Mouse (Mus musculus) ZHBTc4 (cell line): ENCODE data around the gene Tmem238l.

ENCODE experiments used
- DNase-seq: peaks from one replicate; pipeline ENCODE4 v3.0.0-alpha.2; 2011; ENCODE audit warnings: low read depth, low spot score

Gene Tmem238l

DNA sequence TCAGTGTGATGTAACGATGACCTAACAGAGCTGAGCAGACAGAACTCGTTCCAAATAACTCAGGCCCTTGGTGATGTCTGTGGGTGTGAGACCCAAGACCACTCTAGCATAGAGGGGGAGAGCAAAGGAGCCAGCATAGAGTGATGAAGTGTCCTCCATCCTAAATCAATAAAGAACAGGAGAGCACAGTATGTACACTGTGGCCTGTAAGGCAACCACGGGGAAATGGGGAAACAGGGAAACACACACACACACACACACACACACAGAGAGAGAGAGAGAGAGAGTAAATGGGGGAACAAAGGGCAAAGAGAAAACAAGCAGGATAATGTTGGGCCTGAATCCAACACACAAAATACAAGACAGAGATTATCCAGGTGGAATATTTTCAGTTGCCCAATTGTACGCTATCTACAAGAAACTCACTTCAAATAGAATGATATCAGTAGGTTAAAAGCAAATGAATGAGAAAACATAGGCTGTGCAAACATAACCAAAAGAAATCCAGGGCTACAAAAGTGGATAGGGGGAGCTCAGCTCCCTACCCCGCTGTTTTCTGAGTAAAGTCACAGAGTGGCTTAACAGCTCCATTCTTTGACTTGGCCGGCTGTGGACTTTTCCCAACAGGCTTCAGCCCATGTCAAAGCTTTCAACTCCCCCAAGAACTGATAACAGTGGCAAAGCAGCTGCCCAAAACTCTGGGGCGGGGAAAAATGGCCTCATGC, 19.3 kb downstream of the Tmem238l start:
- no peak for DNase-seq

DNA sequence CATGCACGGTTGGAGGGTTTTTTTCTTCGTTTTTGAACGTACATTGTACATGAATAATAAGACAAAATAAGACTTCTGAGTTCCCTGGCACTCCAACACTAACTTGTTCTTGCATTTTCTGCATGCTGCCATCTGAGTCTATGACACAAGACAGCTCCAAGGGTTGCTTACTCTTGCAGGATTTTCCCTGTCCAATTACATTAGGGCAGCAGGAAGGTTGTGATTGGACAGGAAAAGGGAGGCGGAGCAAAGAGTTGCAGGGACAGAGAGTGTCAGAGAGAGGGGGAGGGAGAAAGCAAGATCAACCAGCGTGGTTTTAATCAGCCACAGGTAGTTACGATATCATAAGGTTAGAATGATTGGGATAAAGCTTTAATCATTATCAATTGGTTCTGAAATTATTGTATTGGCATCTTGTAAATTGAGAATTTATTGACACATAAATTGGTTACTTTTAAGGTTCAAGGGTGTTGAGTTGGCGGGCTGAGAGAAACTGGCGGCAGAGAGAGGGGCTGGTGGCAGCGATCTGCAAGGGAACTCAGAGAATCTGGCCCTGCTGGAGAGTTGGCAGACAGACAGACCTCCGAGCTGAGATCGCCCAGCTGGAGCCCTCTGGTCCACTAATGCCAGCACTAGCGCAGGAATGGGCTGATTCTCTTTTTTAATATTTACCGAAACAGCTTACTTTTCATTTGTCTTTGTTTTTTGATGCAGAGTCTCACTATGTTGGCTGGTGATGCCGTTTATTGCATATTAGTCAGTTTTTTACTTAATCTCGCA, 25.1 kb downstream of the Tmem238l start:
- DNase-seq = peak; percentile 65

DNA sequence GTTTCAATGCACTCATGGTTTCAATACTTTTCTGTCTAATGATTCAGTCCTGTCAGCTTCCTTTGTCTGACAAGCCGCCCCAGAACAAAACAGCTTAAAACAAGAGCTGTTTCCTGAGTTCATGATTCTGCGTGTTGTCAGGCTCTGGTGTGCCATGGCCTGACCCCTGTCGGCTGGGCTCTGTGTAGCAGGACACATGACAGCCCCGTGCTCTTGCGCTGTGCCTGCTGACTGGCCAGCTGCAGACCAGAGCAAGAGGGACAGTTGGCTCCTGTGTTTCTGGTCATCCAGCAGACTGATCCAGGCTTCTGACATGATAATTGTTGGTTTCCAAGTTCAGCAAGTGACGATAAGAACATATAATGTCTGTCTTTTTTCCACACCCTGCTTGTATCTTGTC, 26.4 kb downstream of the Tmem238l start:
- peak; percentile 58 for DNase-seq

DNA sequence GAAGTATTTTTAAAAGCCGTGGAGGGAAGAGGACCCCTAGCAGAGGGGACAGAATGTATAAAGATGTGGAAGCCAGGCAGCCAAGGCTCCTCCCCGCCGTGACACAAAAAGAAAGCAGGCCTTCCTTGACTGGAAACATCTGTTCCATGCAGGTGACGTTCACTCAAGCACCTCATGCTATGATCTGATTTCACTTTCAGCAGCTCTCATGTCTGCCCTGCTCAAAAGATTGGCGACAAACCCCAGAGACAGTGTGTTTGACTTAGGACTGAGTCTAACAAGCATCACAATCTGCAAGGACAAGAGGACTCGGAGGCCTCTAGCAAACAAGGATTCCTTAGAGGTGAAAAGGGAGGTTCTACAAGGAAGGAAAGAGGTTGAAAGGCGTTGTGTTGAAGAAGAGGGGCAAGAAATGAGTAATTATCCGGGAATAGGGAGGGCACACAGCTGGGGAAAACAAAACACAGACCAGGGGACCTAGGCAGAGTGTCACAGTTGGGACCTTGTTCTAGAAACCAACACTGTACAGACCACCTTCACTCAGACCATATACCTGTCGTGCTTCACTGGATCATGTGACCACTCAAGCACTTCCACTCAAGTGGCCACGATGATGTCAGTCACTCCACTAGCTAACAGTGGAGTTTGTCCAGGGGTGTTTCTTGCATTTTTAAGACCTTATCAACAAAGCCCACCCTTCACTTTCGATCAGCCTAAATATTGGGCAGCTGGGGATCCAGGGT, 27.2 kb downstream of the Tmem238l start:
- DNase-seq = no peak

DNA sequence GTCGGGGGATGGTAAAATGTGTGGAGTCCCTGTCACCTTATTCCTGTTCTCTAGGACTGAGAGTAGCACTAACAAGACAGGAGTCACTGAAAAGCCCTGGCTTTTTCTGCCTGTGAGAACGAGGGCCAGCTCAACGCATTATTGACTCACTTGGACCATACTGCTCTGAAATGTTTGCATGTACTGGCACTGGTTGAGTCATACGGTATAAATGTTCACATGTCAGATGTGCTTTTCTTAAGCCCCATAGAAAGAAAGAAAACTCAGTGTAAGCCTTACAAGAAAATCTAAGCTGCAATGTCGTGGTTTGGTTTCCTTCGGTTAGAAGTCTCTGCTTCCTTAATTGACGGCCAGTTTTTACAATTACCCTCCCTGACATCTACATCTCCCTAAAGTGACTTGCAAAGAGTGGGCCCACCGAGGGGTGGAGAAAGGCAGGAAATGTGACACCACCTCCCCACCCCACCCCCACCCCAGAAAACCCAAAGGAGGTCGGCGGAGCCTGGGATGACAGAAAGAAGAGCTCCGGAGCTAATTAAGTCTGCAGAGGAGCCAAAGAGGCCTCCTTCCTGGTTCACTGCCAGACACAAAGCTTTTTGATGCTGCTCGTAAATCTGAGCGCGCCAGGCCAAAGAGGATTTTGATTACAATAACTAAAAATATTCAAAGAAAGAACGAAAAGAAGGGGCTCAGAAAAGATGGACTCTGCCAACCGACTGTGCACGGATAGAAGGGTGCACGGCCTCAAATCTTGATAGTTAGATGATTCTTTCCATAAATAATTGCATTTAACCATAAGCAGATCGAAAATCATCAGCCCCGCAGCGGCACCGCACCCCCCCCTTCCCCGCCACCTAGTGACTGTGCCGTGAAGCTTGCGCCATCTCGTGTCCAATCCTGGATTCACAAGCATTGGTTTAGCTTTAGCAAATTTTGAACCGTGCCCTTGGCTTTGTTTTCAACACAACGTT, 28.0 kb downstream of the Tmem238l start:
- DNase-seq = peak; percentile 78

DNA sequence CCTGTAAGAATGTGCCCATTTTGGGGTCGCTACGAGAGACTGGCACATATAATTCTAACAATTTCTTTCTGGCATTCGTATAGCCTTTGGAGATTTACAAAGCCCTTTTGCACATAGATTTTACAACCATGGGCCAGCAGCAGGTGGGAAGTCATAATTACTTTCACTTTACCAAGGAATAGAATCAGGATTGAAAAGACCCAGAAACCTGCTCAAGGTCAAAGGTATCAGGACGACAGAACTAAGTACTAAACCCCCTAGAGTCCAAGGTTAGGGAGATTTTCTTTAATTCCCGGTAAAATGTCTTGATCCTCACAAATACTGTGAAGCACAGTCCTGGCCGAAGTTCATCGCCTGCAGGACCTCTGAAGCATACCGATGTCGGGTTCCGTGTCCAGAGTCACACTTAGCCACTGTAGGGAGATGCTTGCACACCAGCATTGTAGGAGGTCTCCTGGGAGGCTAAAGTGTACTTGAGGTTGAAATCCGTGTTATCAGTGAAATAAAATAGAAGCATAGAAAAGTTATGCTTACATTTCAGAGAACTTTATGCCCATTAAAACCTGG, 28.8 kb downstream of the Tmem238l start:
- no peak for DNase-seq

DNA sequence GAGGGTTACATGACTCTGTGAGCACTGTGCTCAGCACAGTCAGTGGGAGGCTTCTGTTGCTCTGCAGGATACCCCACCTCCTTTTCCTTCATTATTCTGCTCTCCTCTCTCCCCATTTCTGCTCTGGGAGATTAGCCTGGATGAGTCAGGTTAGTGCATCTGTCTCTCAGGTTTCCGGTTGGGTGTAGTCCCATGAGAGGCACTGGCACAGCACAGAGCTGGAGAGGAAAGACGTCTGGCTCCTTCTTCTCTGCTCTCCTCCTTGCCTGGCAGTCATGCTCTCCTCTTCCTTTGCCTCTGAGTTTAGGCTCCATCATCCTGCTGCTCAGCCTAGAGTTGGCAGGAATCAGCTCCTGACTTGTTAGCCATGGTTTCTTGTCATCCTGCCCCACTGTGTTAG, 35.7 kb downstream of the Tmem238l start:
- DNase-seq = no peak

DNA sequence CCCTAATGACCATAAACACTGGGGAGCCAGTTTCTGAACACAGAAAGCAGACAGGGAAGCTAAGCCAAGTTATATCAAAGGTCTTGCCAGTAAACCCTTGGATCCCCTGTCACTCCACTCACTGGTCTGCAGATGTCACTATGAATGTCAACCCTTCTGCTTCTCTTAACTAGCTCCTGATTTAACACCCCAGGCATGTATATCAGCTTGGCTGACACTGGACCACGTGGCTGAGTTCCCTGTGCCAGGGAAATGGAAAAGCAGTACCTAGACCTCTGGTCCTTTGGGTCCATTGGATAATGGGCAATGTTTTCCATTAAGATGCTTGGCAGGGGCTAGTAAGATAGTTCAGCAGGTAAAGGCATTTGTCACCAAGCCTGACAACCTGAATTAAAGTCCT, 37.2 kb downstream of the Tmem238l start:
- DNase-seq = no peak

DNA sequence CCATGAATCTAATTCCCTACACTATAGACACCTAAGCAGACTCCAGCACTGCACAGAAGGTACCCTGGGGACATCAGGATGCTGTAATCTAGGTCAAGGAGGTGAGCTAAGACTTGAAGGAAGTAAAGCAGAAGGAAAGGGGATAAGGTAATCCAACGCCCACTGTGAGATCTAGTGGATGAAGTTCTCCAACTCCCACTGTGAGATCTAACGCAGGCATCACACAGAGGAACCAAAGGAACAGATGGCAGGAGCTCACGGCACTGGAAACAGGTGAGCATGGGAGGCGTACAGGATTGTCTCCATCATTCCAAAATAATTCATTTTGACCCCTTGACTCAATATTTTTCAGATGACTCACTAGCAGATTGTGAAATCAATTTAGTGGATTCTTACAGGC, 40.0 kb downstream of the Tmem238l start:
- no peak for DNase-seq

DNA sequence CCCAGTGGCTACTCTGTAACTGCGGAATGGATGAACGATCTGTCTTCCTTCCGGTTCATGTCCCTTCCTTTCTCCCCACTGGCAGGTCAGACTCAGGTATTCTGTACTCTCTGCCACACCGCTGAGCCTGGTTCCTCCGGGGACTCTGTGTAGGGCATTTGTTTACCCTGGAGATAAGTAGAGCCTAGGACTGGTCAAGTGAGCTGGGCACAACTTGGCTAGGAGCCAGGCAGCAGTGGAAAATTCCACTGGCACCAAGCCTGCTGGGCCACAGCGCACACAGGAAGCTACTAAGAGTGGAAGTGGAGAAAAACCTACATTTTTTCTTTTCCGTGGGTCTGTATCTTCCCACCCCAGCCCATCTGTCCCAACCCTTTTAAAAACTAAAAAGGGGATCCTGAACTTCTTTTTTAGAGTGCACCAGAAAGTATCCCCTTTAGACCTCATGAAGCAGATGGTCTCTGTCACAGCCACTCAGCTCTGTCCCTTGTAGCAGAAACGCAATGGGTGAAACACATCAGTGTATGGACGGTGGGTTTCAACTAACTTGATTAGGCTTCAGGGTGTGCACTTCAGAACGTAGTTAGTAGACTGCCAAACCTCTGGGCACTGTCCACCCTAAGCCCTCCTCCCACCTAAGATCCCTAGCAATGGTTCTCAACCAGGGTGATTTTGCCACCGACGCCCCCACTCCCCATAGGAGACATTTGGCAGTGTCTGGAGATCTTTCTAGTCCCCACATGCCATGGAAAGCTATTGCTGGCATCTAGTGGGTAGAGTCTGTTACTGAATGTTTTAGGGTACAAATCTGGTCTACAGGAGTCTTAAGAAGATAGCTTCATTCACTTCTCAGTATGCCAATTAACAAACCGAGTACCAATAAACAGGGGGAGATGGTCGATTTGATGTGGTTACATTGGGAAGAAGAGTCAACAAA, 42.3 kb downstream of the Tmem238l start:
- DNase-seq = no peak

DNA sequence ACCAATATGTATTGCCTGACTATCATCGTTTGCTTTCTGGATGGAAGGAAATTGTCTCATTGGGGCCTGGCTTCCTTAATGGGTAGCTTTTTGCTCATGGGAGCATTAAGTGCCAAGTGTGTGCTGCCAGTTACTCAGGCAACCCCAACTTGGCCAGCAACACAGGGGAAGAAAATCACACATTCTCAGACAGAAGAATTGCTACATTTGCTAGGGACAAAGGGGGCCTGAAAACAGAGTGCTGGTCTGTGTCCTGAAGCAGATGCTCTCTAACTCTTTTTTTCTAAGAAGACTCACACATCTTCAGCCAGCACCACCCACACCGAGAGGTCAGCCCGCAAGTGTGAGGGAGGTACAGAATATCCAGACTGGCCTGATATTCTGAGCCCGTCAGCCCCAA, 44.2 kb downstream of the Tmem238l start:
- DNase-seq = no peak

DNA sequence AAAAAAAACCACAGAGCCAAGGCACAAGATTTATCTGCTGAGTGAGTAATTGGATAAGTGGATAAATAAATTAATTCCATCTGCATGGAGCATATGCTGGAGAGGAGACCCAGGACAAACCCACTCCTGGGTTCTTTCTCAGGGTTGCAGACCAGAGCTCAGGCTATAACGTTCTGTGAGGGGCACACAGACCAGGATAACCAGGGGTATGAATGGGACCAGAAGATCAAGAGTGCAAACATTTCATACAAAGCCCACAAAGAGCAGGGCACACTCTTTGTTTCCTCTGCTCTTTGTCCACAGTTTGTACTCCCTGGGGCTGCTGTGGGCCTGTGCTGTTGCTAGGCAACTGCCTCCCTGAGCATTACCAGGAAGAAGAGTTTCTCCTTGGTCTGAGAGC, 45.3 kb downstream of the Tmem238l start:
- DNase-seq = no peak

DNA sequence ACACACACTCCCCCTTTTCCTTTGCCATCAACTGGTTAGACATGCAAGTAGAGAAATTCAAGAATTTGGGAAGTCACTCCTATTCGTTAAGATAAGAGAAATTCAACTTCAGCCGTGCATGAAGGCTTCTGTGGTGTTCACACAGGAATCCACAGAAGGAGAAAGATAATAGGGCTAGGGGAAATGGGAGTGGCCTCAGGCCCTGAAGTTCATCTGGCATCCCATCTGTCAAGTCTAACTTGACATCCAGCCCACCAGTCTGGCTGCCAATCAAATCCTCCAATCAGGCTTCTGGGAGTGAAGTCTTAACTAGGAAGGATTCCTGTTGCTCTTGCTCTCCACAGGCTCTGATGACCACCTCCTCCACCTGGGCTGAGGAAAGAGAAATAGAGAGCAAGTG, 46.5 kb downstream of the Tmem238l start:
- DNase-seq = no peak

DNA sequence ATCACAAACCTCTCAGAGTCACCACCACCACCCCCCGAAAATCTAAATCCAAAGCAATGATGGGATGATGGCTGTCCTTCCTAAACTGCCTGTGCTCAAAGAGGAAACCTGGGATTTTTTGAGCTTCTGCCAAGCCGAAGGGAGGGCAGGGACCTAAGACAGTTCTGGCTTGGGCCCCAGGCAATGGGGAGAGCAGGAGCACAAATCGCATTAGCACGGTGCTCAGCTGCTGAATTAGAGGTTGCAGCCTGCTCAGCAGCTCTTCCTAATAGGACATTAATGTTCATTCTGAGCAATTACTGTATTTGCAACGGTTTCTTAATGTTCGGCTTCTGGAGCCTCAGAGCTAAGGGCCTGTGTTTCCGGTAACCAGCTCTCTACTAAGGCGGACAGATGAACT, 51.5 kb downstream of the Tmem238l start:
- DNase-seq = no peak

DNA sequence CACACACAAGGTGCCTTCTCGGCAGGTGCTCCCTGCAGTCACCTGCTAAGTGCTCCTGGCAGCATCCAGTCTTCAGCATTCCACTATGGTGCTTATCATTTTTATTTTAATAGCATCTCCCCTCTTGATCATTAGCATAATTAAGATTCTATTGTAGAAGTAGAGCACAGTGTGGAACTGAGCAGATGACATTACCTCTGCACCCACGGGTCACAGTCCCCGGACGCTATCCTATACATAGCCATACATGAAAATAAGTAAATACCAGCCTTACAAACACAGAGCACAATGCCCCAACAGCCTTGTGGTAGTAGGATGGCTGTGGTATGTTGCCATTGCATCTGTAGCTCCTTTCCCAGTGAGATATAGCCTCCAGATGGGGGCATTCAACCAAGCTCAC, 52.1 kb downstream of the Tmem238l start:
- no peak for DNase-seq

DNA sequence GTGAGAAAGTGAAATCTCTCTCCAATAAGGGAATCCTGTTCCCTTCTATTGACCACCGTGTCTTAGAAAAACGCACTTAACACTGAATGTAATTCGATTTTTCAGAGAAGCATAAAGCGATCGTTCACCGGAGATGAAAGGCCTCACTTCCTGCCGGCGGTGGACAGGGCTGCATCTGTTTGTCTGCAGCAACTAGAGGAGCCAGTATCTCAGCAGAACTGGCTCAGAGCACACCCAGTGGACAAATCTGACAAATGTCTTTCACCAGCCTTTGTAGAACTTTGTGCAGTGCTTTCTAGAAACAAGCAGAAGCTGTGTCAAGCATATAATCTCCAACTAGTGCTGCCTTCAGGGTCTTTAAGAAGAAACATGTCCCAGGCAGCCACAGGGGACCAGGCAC, 54.0 kb downstream of the Tmem238l start:
- peak; percentile 36 for DNase-seq

DNA sequence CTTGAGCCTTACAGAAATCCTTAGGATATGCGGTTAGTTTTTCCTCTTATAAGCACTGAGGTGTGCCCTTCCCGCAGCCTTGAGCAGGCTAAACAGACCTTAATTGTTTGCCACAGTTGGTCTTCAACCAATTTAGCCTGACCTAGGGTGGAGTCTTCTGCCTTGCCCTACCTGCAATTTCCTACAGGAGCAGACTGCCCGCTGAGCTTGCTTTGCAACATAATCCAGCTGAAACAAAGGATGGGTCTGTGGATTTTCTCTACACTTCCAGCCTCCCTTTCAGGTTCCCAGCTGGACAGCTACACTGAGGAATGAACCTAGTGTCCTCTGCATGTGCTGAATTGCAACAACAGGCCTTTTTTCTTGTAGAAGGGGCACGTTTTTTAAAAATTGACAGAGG, 55.2 kb downstream of the Tmem238l start:
- DNase-seq = peak; percentile 90
